Mouse (Mus musculus) CH12F3 (cell line): ENCODE results near the gene Rbm41.

Source experiments
- in situ Hi-C: fragments of 300-500 bp; cut with MboI; formaldehyde crosslinking; loops from 2 replicates; pipeline ENCODE4 v1.14.3; 2020; ENCODE audit warnings: low sequenced_read_pairs

Gene Rbm41

GRCm38 (mm10) chrX:139997740-139998690 is at the start of gene Rbm41:
TSS of gene Rbm41 (minus strand) at chrX:139998595.
- in situ Hi-C loops: no loop called here

GRCm38 (mm10) chrX:139998691-139999065 is 283 bp upstream of the Rbm41 start:
- in situ Hi-C loops: no loop called here

GRCm38 (mm10) chrX:139982115-139982514 is 16.3 kb downstream of the Rbm41 start:
- in situ Hi-C loops: no loop called here

GRCm38 (mm10) chrX:139933507-139933906 is 64.9 kb downstream of the Rbm41 start:
- in situ Hi-C loops: no loop called here

GRCm38 (mm10) chrX:139932472-139932871 is 65.9 kb downstream of the Rbm41 start:
- in situ Hi-C loops: no loop called here

GRCm38 (mm10) chrX:139920572-139920971 is 77.8 kb downstream of the Rbm41 start:
- in situ Hi-C loops: no loop called here

GRCm38 (mm10) chrX:139891387-139891786 is 107.0 kb downstream of the Rbm41 start:
- in situ Hi-C loops: no loop called here

- in situ Hi-C loops: no loop called here
Observed at GRCm38 (mm10) chrX:139883221-139883620, 115.2 kb downstream of the Rbm41 start.

- in situ Hi-C loops: no loop called here
Observed at GRCm38 (mm10) chrX:139877936-139878335, 120.5 kb downstream of the Rbm41 start.

- in situ Hi-C loops: no loop called here
Observed at GRCm38 (mm10) chrX:139877105-139877504, 121.3 kb downstream of the Rbm41 start.

GRCm38 (mm10) chrX:139870938-139871791 is 127.2 kb downstream of the Rbm41 start, which contains the start of gene Morc4:
TSS of gene Morc4 (minus strand) at chrX:139871677.
- in situ Hi-C loops: no loop called here

- in situ Hi-C loops: no loop called here
Observed at GRCm38 (mm10) chrX:139870300-139870711, 128.1 kb downstream of the Rbm41 start.

- in situ Hi-C loops: no loop called here
Observed at GRCm38 (mm10) chrX:139859402-139859801, 139.0 kb downstream of the Rbm41 start.

GRCm38 (mm10) chrX:139854795-139855194 is 143.6 kb downstream of the Rbm41 start:
- in situ Hi-C loops: no loop called here

- in situ Hi-C loops: no loop called here
Observed at GRCm38 (mm10) chrX:139841091-139841490, 157.3 kb downstream of the Rbm41 start.
